Mouse (Mus musculus) kidney, adult 2 months (tissue): Measurements from ENCODE around the gene C1ql1.

Source experiments
- CTCF ChIP-seq: fragments of 200-500 bp; conservative IDR thresholded peaks from 2 replicates; pipeline ENCODE4 v1.5.1; 2011; ENCODE audit warnings: low read depth, mild to moderate bottlenecking, control low read depth, low read length, moderate library complexity, mixed read lengths; ENCODE audit not compliant: insufficient read depth, insufficient read length
- POLR2A ChIP-seq: fragments of 200-500 bp; IDR thresholded peaks from one replicate; pipeline ENCODE4 v1.6.1; 2011; ENCODE audit warnings: low read depth, low read length, control low read depth

GRCm38 (mm10) chr11:102896641-102897040 is 49.8 kb downstream of the C1ql1 start:
- TF ChIP-seq CTCF (no peak), POLR2A (no peak)
